Mouse (Mus musculus) liver, embryonic 16.5 days (tissue): Measurements from ENCODE around the gene Tmem205. TPM values are rescaled to one million over a fixed set of nuclear protein-coding genes. Genes with fewer than 3 reads are reported as not detected.

Experiments used
- ATAC-seq: fragments of 200-750 bp; cut with Nextera tagmentation; 2 replicates; pipeline ENCODE4 v1.8.0; 2017; ENCODE audit warnings: low read depth, mild to moderate bottlenecking, moderate number of reproducible peaks, moderate library complexity
- H3K27ac ChIP-seq: fragments of 300-500 bp; sonication (generic); 2 replicates; pipeline ENCODE4 v1.5.1; 2014; ENCODE audit warnings: mild to moderate bottlenecking, low read length
- H3K27me3 ChIP-seq: fragments of 300-500 bp; sonication (generic); 2 replicates; pipeline ENCODE4 v1.6.1; 2014; ENCODE audit warnings: low read depth, low read length, mixed read lengths; ENCODE audit not compliant: control insufficient read depth, insufficient read depth
- H3K36me3 ChIP-seq: fragments of 300-500 bp; sonication (generic); 2 replicates; pipeline ENCODE4 v1.6.1; 2014; ENCODE audit warnings: mild to moderate bottlenecking; ENCODE audit not compliant: control insufficient read depth, insufficient read depth
- H3K4me1 ChIP-seq: fragments of 300-500 bp; sonication (generic); 2 replicates; pipeline ENCODE4 v1.6.1; 2014; ENCODE audit warnings: low read depth, low read length, mixed read lengths; ENCODE audit not compliant: control insufficient read depth
- H3K4me2 ChIP-seq: fragments of 300-500 bp; sonication (generic); 2 replicates; pipeline ENCODE4 v1.6.1; 2014; ENCODE audit warnings: low read depth, low read length, mixed read lengths
- H3K4me3 ChIP-seq: fragments of 300-500 bp; sonication (generic); 2 replicates; pipeline ENCODE4 v1.5.1; 2014; ENCODE audit warnings: low read depth, mild to moderate bottlenecking, low read length
- H3K9ac ChIP-seq: fragments of 300-500 bp; sonication (generic); 2 replicates; pipeline ENCODE4 v1.6.1; 2014; ENCODE audit warnings: low read depth, low read length
- H3K9me3 ChIP-seq: fragments of 300-500 bp; sonication (generic); replicated peaks from 2 replicates; pipeline ENCODE4 v1.6.1; 2016; ENCODE audit warnings: low read length; ENCODE audit not compliant: control insufficient read depth
- WGBS: fragments of 180-500 bp; shearing (Covaris S2); extraction: QIAGEN DNeasy Blood & Tissue Kit; methylation state at CpG from one replicate; pipeline ENCODE4 v1.1.7; 2014; ENCODE audit not compliant: insufficient replicate concordance; 5-methylcytosine and 5-hydroxymethylcytosine counted together
- polyA plus RNA-seq: library from polyadenylated mRNA; unstranded; fragments of >200 nt; fragmentation: Nextera tagmentation; extraction: Ambion mirVana; gene quantifications from 2 replicates; pipeline ENCODE4 v1.2.1, GENCODE M21; 2015

The Tmem205 gene
- polyA plus RNA-seq, 1 experiment from 2014 or later: 194 TPM

DNA sequence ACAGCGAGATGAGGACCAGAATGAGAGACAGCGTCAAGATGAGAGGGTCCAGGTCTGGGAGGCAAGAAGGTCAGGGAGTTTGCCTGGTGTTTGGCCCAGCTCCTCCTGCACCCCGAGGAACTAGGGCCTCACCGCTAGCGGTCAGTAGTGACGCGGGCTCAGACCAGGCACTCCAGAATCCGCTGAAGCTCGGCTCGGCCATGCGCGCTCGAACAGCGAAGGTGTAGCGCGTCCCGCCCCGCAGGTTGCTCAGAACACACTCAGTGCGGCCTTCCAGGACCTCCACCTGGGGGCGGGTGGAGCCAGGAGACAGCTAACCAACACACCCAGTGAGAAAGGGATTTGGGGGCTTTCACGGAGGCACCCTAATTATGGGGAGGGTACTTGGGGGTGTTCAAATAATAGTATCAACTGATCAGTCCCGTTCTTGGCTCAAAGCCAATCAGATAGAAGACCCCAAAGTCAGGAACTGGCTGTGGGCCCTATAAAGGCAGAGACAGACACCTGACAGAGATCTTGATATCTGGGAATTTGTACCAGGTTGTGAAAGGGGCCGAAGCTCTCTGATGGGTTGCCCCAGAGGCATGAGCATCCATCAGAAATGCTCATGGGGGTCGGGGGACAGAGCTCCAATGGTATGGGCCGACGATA is 33.3 kb upstream of the Tmem205 start:
- Histone ChIP-seq H3K4me2 (peak overlapping the region; percentile 80), H3K9me3 (no peaks in the 10 kb centered on the region), H3K27me3 (peaks cover 7% of the 10 kb centered on the region; the same call in 1 of the 2 replicates), H3K36me3 (peaks cover 39% of the 10 kb centered on the region), H3K4me1 (peaks cover 50% of the 10 kb centered on the region), H3K4me3 (peak overlapping the region; percentile 68), H3K27ac (peak overlapping the region; percentile 91), H3K9ac (peak overlapping the region; percentile 74)
- WGBS: 35% methylated on average over 26 of the region's 26 CpGs
- ATAC-seq: no peak

DNA sequence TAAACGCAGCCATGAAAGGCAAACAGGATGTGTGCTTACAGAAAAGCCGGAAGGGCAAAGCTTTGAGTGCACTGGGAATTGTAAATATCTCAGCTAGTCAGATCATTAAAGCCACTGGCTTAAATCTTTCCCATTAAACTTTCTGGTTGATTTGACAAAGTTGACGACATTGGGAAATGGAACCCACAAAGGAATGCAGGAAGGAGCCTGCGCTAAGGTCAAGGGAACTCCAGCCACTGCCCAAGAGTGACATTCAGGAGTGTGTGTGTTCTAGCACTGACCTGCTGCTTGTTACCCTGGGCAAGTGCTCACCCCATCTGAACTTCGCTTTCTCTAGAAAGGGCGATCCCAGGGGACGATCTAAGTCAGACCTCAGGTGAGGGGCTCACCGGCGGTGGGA is 32.8 kb upstream of the Tmem205 start:
- Histone ChIP-seq H3K4me2 (peak overlapping the region; percentile 80), H3K4me1 (peaks cover 50% of the 10 kb centered on the region), H3K9ac (peak overlapping the region; percentile 74; the same call in 1 of the 2 replicates), H3K27ac (peak overlapping the region; percentile 91), H3K9me3 (no peaks in the 10 kb centered on the region), H3K36me3 (peaks cover 39% of the 10 kb centered on the region), H3K4me3 (peak overlapping the region; percentile 68), H3K27me3 (peaks cover 7% of the 10 kb centered on the region; the same call in 1 of the 2 replicates)
- WGBS: 65% methylated on average over 9 of the region's 9 CpGs
- no peak for ATAC-seq

DNA sequence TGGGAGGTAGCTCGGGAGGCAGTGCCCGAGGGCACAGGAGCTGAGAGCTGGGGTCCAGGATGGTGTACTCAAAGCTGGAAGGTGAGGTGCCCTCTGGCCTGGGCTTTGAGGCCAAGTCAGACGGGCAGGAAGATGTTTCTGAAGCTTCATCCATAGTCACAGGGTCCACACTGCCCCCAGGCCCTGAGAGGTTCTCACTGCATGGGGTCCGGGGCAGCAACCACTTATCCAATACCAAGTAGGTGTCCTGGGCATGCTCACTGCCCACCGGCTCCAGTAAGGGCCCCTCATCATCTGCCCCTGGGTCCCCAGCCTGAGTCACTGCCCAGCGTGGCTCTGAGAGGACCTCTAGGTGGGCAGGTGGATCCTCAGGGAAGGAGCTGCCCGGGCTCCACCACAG is 31.9 kb upstream of the Tmem205 start:
- no peaks in the 10 kb centered on the region for H3K9me3 ChIP-seq
- peak overlapping the region; percentile 20; the same call in 1 of the 2 replicates for H3K27ac ChIP-seq
- no peak for ATAC-seq
- H3K4me1 ChIP-seq: peaks cover 54% of the 10 kb centered on the region
- H3K36me3 ChIP-seq: peaks cover 39% of the 10 kb centered on the region
- peak overlapping the region; percentile 80 for H3K4me2 ChIP-seq
- WGBS: 89% methylated on average over 7 of the region's 7 CpGs
- H3K9ac ChIP-seq: peak overlapping the region; percentile 7; the same call in 1 of the 2 replicates
- peaks cover 7% of the 10 kb centered on the region; the same call in 1 of the 2 replicates for H3K27me3 ChIP-seq
- peak overlapping the region; percentile 68 for H3K4me3 ChIP-seq

DNA sequence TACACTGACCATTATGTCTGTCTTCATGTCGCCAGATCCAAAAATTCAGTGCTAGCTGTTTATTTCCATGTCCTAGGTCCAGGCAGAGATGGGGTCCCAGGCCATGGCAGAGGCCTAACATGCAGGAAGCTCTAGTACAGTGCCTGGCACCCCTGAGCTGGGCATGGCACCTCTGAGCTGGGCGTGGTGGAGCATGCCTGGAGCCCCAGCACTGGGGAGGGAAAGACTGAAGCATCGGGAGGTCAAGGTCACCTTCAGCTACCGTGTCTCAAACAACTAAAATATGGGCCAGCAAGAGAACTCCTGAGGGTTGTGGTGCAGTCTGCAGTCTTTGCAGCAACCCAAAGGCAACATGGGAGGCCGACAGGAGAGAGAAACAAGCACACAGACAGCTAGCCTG is 31.0 kb upstream of the Tmem205 start:
- no peak for ATAC-seq
- Histone ChIP-seq H3K4me2 (no peak overlapping the region), H3K27me3 (peaks cover 7% of the 10 kb centered on the region; the same call in 1 of the 2 replicates), H3K4me1 (peaks cover 46% of the 10 kb centered on the region), H3K4me3 (no peak overlapping the region), H3K36me3 (peaks cover 39% of the 10 kb centered on the region), H3K9ac (no peak overlapping the region), H3K9me3 (no peaks in the 10 kb centered on the region), H3K27ac (peak overlapping the region; percentile 60; the same call in 1 of the 2 replicates)
- 65% methylated on average over 5 of the region's 5 CpGs for WGBS

DNA sequence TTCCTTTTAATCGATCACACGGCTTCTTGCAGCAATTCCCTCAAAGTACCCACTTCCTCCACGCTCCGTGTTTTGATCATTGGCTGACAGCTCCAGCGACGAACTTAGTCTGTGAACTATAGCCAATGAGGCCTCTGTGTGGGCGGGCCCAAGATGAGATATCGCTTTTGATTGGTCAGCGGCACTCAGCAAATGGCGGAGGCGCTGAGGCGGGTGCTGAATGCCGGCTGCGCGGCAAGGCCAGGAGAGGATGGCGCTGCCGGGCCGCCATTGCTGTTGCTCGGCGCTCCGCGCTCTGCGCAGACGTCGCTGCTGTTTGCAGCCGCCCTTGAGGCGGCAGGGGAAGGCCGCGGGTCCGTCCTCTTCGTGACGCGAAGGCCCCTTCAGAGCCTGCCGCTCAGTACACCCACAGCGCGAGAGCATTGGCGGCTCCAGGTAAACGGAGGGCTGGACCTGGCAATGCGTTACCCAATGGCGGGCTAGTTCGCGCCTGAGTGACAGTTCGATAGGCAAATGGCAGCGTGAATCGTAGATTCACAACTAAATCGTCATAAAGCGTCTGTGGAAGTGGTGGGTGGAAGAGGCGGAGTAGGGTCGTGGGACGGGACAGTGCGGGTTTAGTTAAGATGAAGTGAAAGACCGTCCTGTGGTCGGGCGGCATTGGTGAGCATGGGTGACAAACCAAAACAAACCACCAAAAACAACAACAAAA is 28.4 kb upstream of the Tmem205 start, which contains the start of gene Swsap1:
Gene Swsap1 (plus strand): TSS at position 186 of the 712 bp plus-strand sequence.
- WGBS: under 1% methylated on average over 54 of the region's 54 CpGs

DNA sequence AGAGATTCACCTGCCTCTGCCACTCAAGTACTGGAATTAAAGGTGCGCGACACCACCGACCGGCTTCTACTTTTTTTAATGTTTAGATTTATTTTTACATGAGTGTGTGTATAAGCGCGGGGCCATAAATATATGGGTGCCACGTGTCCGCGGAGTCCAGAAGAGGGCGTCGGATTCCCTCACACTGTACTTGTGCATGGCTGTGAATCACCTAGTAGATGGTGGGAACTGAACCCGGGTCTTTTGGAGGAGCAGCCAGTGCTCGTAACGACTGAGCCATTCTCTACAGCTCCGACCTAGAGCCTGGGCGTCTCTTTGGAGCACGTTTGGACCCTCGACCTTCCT is 27.8 kb upstream of the Tmem205 start:
- peak overlapping the region; percentile 89 for H3K4me2 ChIP-seq
- H3K4me1 ChIP-seq: peaks cover 35% of the 10 kb centered on the region
- H3K9me3 ChIP-seq: no peaks in the 10 kb centered on the region
- H3K36me3 ChIP-seq: peaks cover 24% of the 10 kb centered on the region
- WGBS: under 1% methylated on average over 18 of the region's 18 CpGs
- H3K9ac ChIP-seq: peak overlapping the region; percentile 83
- peak overlapping the region; percentile 90 for H3K27ac ChIP-seq
- H3K4me3 ChIP-seq: peak overlapping the region; percentile 76
- H3K27me3 ChIP-seq: no peaks in the 10 kb centered on the region
- ATAC-seq: peak; percentile 61

More for the DNA sequence above, 28.4 kb upstream of the Tmem205 start, which contains the start of gene Swsap1:
- Histone ChIP-seq H3K27ac (peak within 1 kb of the TSS; percentile 90), H3K27me3 (peaks cover 1% of the 10 kb centered on the region; the same call in 1 of the 2 replicates), H3K9me3 (no peaks in the 10 kb centered on the region), H3K4me1 (peaks cover 41% of the 10 kb centered on the region), H3K9ac (peak within 1 kb of the TSS; percentile 83), H3K4me3 (peak within 1 kb of the TSS; percentile 76), H3K4me2 (peak within 1 kb of the TSS; percentile 89), H3K36me3 (peaks cover 29% of the 10 kb centered on the region)
- ATAC-seq: peak; percentile 95

DNA sequence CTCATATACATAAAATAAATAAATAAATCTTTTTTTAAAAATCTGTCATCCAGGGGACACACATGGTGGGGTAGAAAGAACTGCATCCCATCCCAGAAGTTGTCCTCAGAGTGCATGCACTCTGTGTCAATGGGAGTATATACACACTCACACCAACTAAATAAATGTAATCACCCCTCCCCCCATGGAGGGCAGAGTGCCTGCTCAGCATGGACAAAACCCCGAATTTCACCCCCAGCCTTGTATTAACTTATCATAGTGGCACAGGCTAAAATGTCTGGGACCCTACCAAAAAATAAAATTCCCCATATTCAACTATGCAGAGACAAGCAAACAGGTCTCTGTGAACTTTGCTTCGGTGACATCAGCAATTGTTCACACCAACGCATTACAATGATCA is 27.3 kb upstream of the Tmem205 start:
- Histone ChIP-seq H3K9ac (no peak overlapping the region; the same call in 1 of the 2 replicates), H3K4me1 (peaks cover 30% of the 10 kb centered on the region), H3K4me2 (peak overlapping the region; percentile 89), H3K27ac (no peak overlapping the region), H3K36me3 (peaks cover 18% of the 10 kb centered on the region), H3K4me3 (peak overlapping the region; percentile 76), H3K27me3 (no peaks in the 10 kb centered on the region), H3K9me3 (no peaks in the 10 kb centered on the region)
- no peak for ATAC-seq
- 67% methylated on average over 3 of the region's 3 CpGs for WGBS

DNA sequence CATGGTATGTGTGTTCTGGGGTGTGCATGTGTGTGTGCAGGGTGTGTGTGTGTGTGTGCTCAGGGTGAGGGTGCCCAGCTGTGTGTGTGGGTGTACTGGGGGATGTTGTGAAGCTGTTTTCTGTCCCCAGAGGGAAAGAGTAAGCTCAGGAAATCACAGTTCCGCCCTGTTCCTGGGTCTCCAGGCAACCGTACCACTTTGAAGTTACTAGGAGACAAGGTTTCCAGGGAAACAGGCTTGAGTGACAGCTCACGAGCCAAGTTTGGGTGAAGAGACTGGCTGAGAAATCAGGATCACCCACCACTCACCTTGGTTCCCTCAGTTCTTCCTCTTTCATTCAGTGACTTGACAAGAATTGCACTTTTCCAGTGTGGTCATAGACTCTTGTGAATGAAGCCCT is 26.2 kb upstream of the Tmem205 start:
- H3K36me3 ChIP-seq: peaks cover 8% of the 10 kb centered on the region
- no peak overlapping the region for H3K9ac ChIP-seq
- no peak overlapping the region for H3K4me3 ChIP-seq
- no peak overlapping the region for H3K27ac ChIP-seq
- H3K4me1 ChIP-seq: peaks cover 20% of the 10 kb centered on the region
- H3K4me2 ChIP-seq: no peak overlapping the region
- ATAC-seq: no peak
- no peaks in the 10 kb centered on the region for H3K9me3 ChIP-seq
- H3K27me3 ChIP-seq: peaks cover 2% of the 10 kb centered on the region; the same call in 1 of the 2 replicates
- 19% methylated on average over 3 of the region's 3 CpGs for WGBS

DNA sequence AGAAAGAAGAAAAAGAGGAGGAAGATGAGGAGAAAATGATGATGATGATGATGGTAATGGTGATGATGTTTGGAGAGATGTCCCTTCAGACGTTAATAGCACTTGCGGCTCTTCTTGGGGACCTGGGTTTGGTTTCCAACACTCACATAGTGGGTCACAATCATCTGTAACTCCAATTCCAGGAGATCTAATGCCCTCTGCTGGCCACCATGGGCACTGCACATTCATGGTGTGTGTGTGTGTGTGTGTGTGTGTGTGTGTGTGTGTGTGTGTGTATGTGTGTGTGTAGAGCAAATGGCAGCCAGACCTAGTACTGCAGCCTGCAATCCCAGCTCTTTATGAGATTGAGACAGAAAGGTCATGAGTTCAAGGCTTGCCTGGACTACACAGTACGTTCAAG is 24.6 kb upstream of the Tmem205 start:
- 73% methylated on average over 3 of the region's 3 CpGs for WGBS
- no peaks in the 10 kb centered on the region for H3K36me3 ChIP-seq
- no peak overlapping the region for H3K4me2 ChIP-seq
- no peak for ATAC-seq
- H3K9ac ChIP-seq: no peak overlapping the region
- no peak overlapping the region for H3K27ac ChIP-seq
- H3K4me3 ChIP-seq: no peak overlapping the region
- H3K27me3 ChIP-seq: peaks cover 2% of the 10 kb centered on the region
- H3K4me1 ChIP-seq: peaks cover 12% of the 10 kb centered on the region
- H3K9me3 ChIP-seq: no peaks in the 10 kb centered on the region
